Mouse (Mus musculus): Measurements from ENCODE around the gene Ttn.

The Ttn gene

GRCm38 (mm10) chr2:76843162-76843561 is 139.2 kb downstream of the Ttn start:
- DNase-seq (ENCODE audit: low spot score): no peak

- DNase-seq (ENCODE audit: low spot score): no peak
These were observed 161.9 kb downstream of the Ttn start for GRCm38 (mm10) chr2:76820472-76820871.

- DNase-seq (ENCODE audit: low spot score): no peak
These were observed 164.6 kb downstream of the Ttn start for GRCm38 (mm10) chr2:76817796-76818195.

GRCm38 (mm10) chr2:76814048-76814817 is 168.1 kb downstream of the Ttn start:
- no peak for DNase-seq (ENCODE audit: low spot score)

GRCm38 (mm10) chr2:76811160-76811559 is 171.2 kb downstream of the Ttn start:
- no peak for DNase-seq (ENCODE audit: low spot score)

- DNase-seq (ENCODE audit: low spot score): no peak
These were observed 174.0 kb downstream of the Ttn start for GRCm38 (mm10) chr2:76808334-76808733.

- no peak for DNase-seq (ENCODE audit: low spot score)
These were observed 175.1 kb downstream of the Ttn start for GRCm38 (mm10) chr2:76807284-76807683.

- DNase-seq (ENCODE audit: low spot score): no peak
These were observed 175.5 kb downstream of the Ttn start for GRCm38 (mm10) chr2:76806861-76807260.

GRCm38 (mm10) chr2:76806376-76806775 is 176.0 kb downstream of the Ttn start:
- DNase-seq (ENCODE audit: low spot score): no peak

GRCm38 (mm10) chr2:76805191-76805892 is 177.0 kb downstream of the Ttn start:
- no peak for DNase-seq (ENCODE audit: low spot score)

GRCm38 (mm10) chr2:76784171-76784570 is 198.2 kb downstream of the Ttn start:
- DNase-seq (ENCODE audit: low spot score): no peak

- no peak for DNase-seq (ENCODE audit: low spot score)
These were observed 201.6 kb downstream of the Ttn start for GRCm38 (mm10) chr2:76780792-76781191.

- DNase-seq (ENCODE audit: low spot score): no peak
These were observed 212.5 kb downstream of the Ttn start for GRCm38 (mm10) chr2:76769831-76770230.

GRCm38 (mm10) chr2:76767231-76767630 is 215.1 kb downstream of the Ttn start:
- DNase-seq (ENCODE audit: low spot score): no peak

- no peak for DNase-seq (ENCODE audit: low spot score)
These were observed 217.8 kb downstream of the Ttn start for GRCm38 (mm10) chr2:76764526-76764925.

GRCm38 (mm10) chr2:76762154-76762553 is 220.2 kb downstream of the Ttn start:
- no peak for DNase-seq (ENCODE audit: low spot score)

GRCm38 (mm10) chr2:76756461-76756860 is 225.9 kb downstream of the Ttn start:
- no peak for DNase-seq (ENCODE audit: low spot score)

- DNase-seq (ENCODE audit: low spot score): no peak
These were observed 230.4 kb downstream of the Ttn start for GRCm38 (mm10) chr2:76751993-76752392.

- DNase-seq (ENCODE audit: low spot score): no peak
These were observed 232.8 kb downstream of the Ttn start for GRCm38 (mm10) chr2:76749341-76750110.

GRCm38 (mm10) chr2:76748696-76749095 is 233.7 kb downstream of the Ttn start:
- DNase-seq (ENCODE audit: low spot score): no peak

GRCm38 (mm10) chr2:76719650-76720049 is 262.7 kb downstream of the Ttn start:
- DNase-seq (ENCODE audit: low spot score): no peak

- DNase-seq (ENCODE audit: low spot score): peak; percentile 2
These were observed 267.4 kb downstream of the Ttn start for GRCm38 (mm10) chr2:76714984-76715383.

- no peak for DNase-seq (ENCODE audit: low spot score)
These were observed 273.8 kb downstream of the Ttn start for GRCm38 (mm10) chr2:76708512-76708911.
